Mouse (Mus musculus) megakaryocyte, embryonic 14.5 days (primary cell): ENCODE measurements around the gene Slc27a3.

Source experiments
- FLI1 ChIP-seq: IDR thresholded peaks from 2 replicates; pipeline ENCODE4 v1.6.1; 2012; ENCODE audit warnings: low read length, inconsistent platforms, mixed read lengths
- GATA1 ChIP-seq: IDR thresholded peaks from 3 replicates; pipeline ENCODE4 v1.6.1; 2012; ENCODE audit warnings: mixed read lengths, low read length, inconsistent platforms, borderline replicate concordance

DNA sequence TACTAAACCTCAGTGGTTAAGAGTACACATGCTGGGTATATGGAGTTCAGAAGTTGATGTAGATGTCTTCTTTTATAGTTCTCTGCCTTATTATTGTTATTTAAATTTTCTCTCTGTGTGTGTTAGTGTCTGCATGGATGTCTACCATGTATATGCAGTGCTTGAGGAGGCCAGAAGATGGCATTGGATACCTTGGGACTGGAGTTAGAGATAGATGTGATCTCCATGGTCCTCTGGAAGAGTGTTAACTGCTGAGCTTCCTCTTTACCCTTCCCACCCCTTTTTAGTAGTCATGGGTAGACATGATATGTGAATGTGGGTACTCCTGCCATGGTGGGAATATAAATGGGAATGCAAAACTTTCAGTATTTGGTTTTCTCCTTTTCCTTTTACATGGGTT lies 54.2 kb downstream of the Slc27a3 start:
- TF ChIP-seq GATA1 (no peak), FLI1 (no peak)
